Mouse (Mus musculus): ENCODE measurements around the gene Adcy7.

- TF ChIP-seq POLR2A (IDR thresholded peaks at IDR 0.05; ENCODE audit: control insufficient read depth, extremely low read depth, insufficient read depth, low read length, poor library complexity) (no peak), CTCF (IDR thresholded peaks at IDR 0.05; ENCODE audit: borderline replicate concordance, control insufficient read depth, extremely low read depth, insufficient read depth, low read length, poor library complexity) (no peak)
Measured at GRCm38 (mm10) chr8:88225358-88225757, 46.8 kb upstream of the Adcy7 start.
